Mouse (Mus musculus) limb, embryonic 13.5 days (tissue): ENCODE measurements around the gene A030014E15Rik. TPM values are rescaled to one million over a fixed set of nuclear protein-coding genes. Genes with fewer than 3 reads are reported as not detected.
"Not testable (repeated sequence)": the region's sequence is repeated elsewhere in the genome, so short reads cannot be mapped to it uniquely, and the experiment has no call there.

ENCODE experiments used
- ATAC-seq: fragments of 200-750 bp; cut with Nextera tagmentation; 2 replicates; pipeline ENCODE4 v1.8.0; 2017; ENCODE audit warnings: low read depth, moderate number of reproducible peaks, moderate TSS enrichment; ENCODE audit not compliant: low FRiP score
- H3K27ac ChIP-seq: fragments of 300-500 bp; sonication (generic); 2 replicates; pipeline ENCODE4 v1.5.1; 2015; ENCODE audit warnings: inconsistent platforms, mild to moderate bottlenecking, moderate library complexity
- H3K27me3 ChIP-seq: fragments of 300-500 bp; sonication (generic); 2 replicates; pipeline ENCODE4 v1.6.1; 2015; ENCODE audit warnings: mild to moderate bottlenecking, inconsistent platforms
- H3K36me3 ChIP-seq: fragments of 300-500 bp; sonication (generic); 2 replicates; pipeline ENCODE4 v1.6.1; 2015; ENCODE audit warnings: inconsistent platforms, mild to moderate bottlenecking, moderate library complexity
- H3K4me1 ChIP-seq: fragments of 300-500 bp; sonication (generic); 2 replicates; pipeline ENCODE4 v1.6.1; 2015; ENCODE audit warnings: inconsistent platforms
- H3K4me2 ChIP-seq: fragments of 300-500 bp; sonication (generic); replicated peaks from 2 replicates; pipeline ENCODE4 v1.6.1; 2015; ENCODE audit warnings: inconsistent platforms, mild to moderate bottlenecking, moderate library complexity
- H3K4me3 ChIP-seq: fragments of 300-500 bp; sonication (generic); 2 replicates; pipeline ENCODE4 v1.5.1; 2015; ENCODE audit warnings: moderate library complexity, mild to moderate bottlenecking, inconsistent platforms
- H3K9ac ChIP-seq: fragments of 300-500 bp; sonication (generic); 2 replicates; pipeline ENCODE4 v1.6.1; 2015; ENCODE audit warnings: mild to moderate bottlenecking, inconsistent platforms
- H3K9me3 ChIP-seq: fragments of 300-500 bp; sonication (generic); 2 replicates; pipeline ENCODE4 v1.6.1; 2016; ENCODE audit warnings: inconsistent platforms
- WGBS: fragments of 180-500 bp; shearing (Covaris S2); methylation state at CpG from one replicate; pipeline ENCODE4 v1.1.7; 2015; 5-methylcytosine and 5-hydroxymethylcytosine counted together
- polyA plus RNA-seq: library from polyadenylated mRNA; unstranded; fragments of >200 nt; fragmentation: Nextera tagmentation; extraction: Ambion mirVana; gene quantifications from 2 replicates; pipeline ENCODE4 v1.2.1, GENCODE M21; 2015

Gene A030014E15Rik
- polyA plus RNA-seq, result not detected in 2 replicates

GRCm38 (mm10) chr1:82924650-82925049 lies at the start of gene A030014E15Rik:
Gene A030014E15Rik (plus strand): TSS chr1:82924917.
- Histone ChIP-seq H3K4me2 (no peak within 1 kb of the TSS), H3K9ac (no peak within 1 kb of the TSS), H3K27me3 (no peaks in the 10 kb centered on the region), H3K4me1 (no peaks in the 10 kb centered on the region), H3K27ac (no peak within 1 kb of the TSS), H3K36me3 (no peaks in the 10 kb centered on the region), H3K4me3 (no peak within 1 kb of the TSS), H3K9me3 (no peaks in the 10 kb centered on the region)
- no peak for ATAC-seq
- WGBS, result 55% methylated on average over 2 of the region's 6 CpGs

GRCm38 (mm10) chr1:82879172-82879571 lies 45.5 kb upstream of the A030014E15Rik start:
- WGBS, result 78% methylated on average over 2 of the region's 2 CpGs
- Histone ChIP-seq H3K9me3 (no peaks in the 10 kb centered on the region), H3K27ac (no peak overlapping the region), H3K36me3 (peaks cover 42% of the 10 kb centered on the region), H3K4me2 (no peak overlapping the region), H3K27me3 (no peaks in the 10 kb centered on the region), H3K4me1 (no peaks in the 10 kb centered on the region), H3K9ac (no peak overlapping the region), H3K4me3 (no peak overlapping the region)
- no peak for ATAC-seq

GRCm38 (mm10) chr1:82880196-82880595 lies 44.5 kb upstream of the A030014E15Rik start:
- Histone ChIP-seq H3K27ac (no peak overlapping the region), H3K36me3 (peaks cover 46% of the 10 kb centered on the region), H3K4me1 (no peaks in the 10 kb centered on the region), H3K4me2 (no peak overlapping the region), H3K4me3 (no peak overlapping the region), H3K9ac (no peak overlapping the region), H3K27me3 (no peaks in the 10 kb centered on the region), H3K9me3 (no peaks in the 10 kb centered on the region)
- 86% methylated on average over 8 of the region's 8 CpGs for WGBS
- no peak for ATAC-seq

- Histone ChIP-seq H3K9ac (no peak overlapping the region), H3K27me3 (no peaks in the 10 kb centered on the region), H3K4me1 (no peaks in the 10 kb centered on the region), H3K4me3 (no peak overlapping the region), H3K4me2 (no peak overlapping the region), H3K36me3 (peaks cover 42% of the 10 kb centered on the region), H3K9me3 (no peaks in the 10 kb centered on the region), H3K27ac (no peak overlapping the region)
- WGBS, result 97% methylated on average over 7 of the region's 7 CpGs
- ATAC-seq, result no peak
Measured at GRCm38 (mm10) chr1:82893269-82893668, 31.4 kb upstream of the A030014E15Rik start.

- H3K9ac ChIP-seq, result no peak overlapping the region
- WGBS, result 90% methylated on average over 1 of the region's 1 CpGs
- ATAC-seq, result no peak
Measured at GRCm38 (mm10) chr1:82900567-82900966, 24.1 kb upstream of the A030014E15Rik start.

GRCm38 (mm10) chr1:82901201-82901600 lies 23.5 kb upstream of the A030014E15Rik start:
- ATAC-seq, result no peak
- Histone ChIP-seq H3K4me1 (no peaks in the 10 kb centered on the region), H3K27me3 (no peaks in the 10 kb centered on the region), H3K4me3 (no peak overlapping the region), H3K4me2 (no peak overlapping the region), H3K36me3 (peaks cover 29% of the 10 kb centered on the region), H3K9ac (no peak overlapping the region), H3K27ac (no peak overlapping the region), H3K9me3 (no peaks in the 10 kb centered on the region)
- WGBS, result 92% methylated on average over 3 of the region's 3 CpGs

More at GRCm38 (mm10) chr1:82900567-82900966, 24.1 kb upstream of the A030014E15Rik start:
- no peak overlapping the region for H3K4me3 ChIP-seq
- H3K4me1 ChIP-seq, result no peaks in the 10 kb centered on the region
- H3K27ac ChIP-seq, result no peak overlapping the region
- no peaks in the 10 kb centered on the region for H3K27me3 ChIP-seq
- no peak overlapping the region for H3K4me2 ChIP-seq
- H3K36me3 ChIP-seq, result peaks cover 29% of the 10 kb centered on the region
- H3K9me3 ChIP-seq, result no peaks in the 10 kb centered on the region

GRCm38 (mm10) chr1:82905886-82906285 lies 18.8 kb upstream of the A030014E15Rik start:
- H3K9ac ChIP-seq, result no peak overlapping the region
- no peak overlapping the region for H3K4me3 ChIP-seq
- ATAC-seq, result no peak
- no peak overlapping the region for H3K4me2 ChIP-seq
- no peaks in the 10 kb centered on the region for H3K9me3 ChIP-seq
- no peak overlapping the region for H3K27ac ChIP-seq
- H3K36me3 ChIP-seq, result peaks cover 14% of the 10 kb centered on the region
- H3K27me3 ChIP-seq, result no peaks in the 10 kb centered on the region
- H3K4me1 ChIP-seq, result no peaks in the 10 kb centered on the region
- WGBS, result 86% methylated on average over 3 of the region's 3 CpGs

GRCm38 (mm10) chr1:82913025-82913424 lies 11.7 kb upstream of the A030014E15Rik start, which contains the start of gene A030005L19Rik:
Gene A030005L19Rik (plus strand): TSS chr1:82913325.
- Histone ChIP-seq H3K27me3 (no peaks in the 10 kb centered on the region), H3K4me2 (no peak within 1 kb of the TSS), H3K4me3 (no peak within 1 kb of the TSS), H3K9ac (no peak within 1 kb of the TSS), H3K9me3 (no peaks in the 10 kb centered on the region; the same call in 1 of the 2 replicates), H3K27ac (no peak within 1 kb of the TSS), H3K4me1 (no peaks in the 10 kb centered on the region), H3K36me3 (no peaks in the 10 kb centered on the region)
- no peak for ATAC-seq
- WGBS, result 91% methylated on average over 3 of the region's 3 CpGs

GRCm38 (mm10) chr1:82913434-82913833 lies 11.3 kb upstream of the A030014E15Rik start:
- H3K27ac ChIP-seq, H3K9me3 ChIP-seq: not testable (repeated sequence)
- 89% methylated on average over 5 of the region's 5 CpGs for WGBS

GRCm38 (mm10) chr1:82930558-82930957 lies 5.8 kb downstream of the A030014E15Rik start:
- H3K4me2 ChIP-seq, H3K4me1 ChIP-seq, H3K4me3 ChIP-seq, H3K9ac ChIP-seq, ATAC-seq, H3K27ac ChIP-seq, H3K36me3 ChIP-seq, H3K9me3 ChIP-seq, H3K27me3 ChIP-seq: not testable (repeated sequence)
- 91% methylated on average over 3 of the region's 3 CpGs for WGBS

More at GRCm38 (mm10) chr1:82913434-82913833, 11.3 kb upstream of the A030014E15Rik start:
- not testable (repeated sequence) for H3K9ac ChIP-seq, H3K4me2 ChIP-seq, H3K4me1 ChIP-seq, H3K4me3 ChIP-seq, H3K36me3 ChIP-seq, ATAC-seq, H3K27me3 ChIP-seq

- not testable (repeated sequence) for H3K27ac ChIP-seq, H3K4me3 ChIP-seq, H3K9me3 ChIP-seq, ATAC-seq, H3K9ac ChIP-seq, H3K36me3 ChIP-seq, H3K4me1 ChIP-seq, H3K27me3 ChIP-seq, H3K4me2 ChIP-seq
- WGBS, result no CpG with 5 or more reads among the region's 6 CpGs
Measured at GRCm38 (mm10) chr1:82931326-82931725, 6.6 kb downstream of the A030014E15Rik start, which contains the start of gene Gm6217. Gene Gm6217 (minus strand): TSS chr1:82931399.

GRCm38 (mm10) chr1:82938666-82939065 lies 13.9 kb downstream of the A030014E15Rik start:
- WGBS, result 93% methylated on average over 5 of the region's 5 CpGs

GRCm38 (mm10) chr1:82942505-82942904 lies 17.8 kb downstream of the A030014E15Rik start:
- not testable (repeated sequence) for H3K9me3 ChIP-seq, ATAC-seq, H3K27me3 ChIP-seq

More at GRCm38 (mm10) chr1:82938666-82939065, 13.9 kb downstream of the A030014E15Rik start:
- H3K27me3 ChIP-seq, result no peaks in the 10 kb centered on the region
- no peak overlapping the region for H3K9ac ChIP-seq
- no peak overlapping the region for H3K4me2 ChIP-seq
- H3K36me3 ChIP-seq, result no peaks in the 10 kb centered on the region
- H3K9me3 ChIP-seq, result peaks cover 10% of the 10 kb centered on the region; the same call in 1 of the 2 replicates
- ATAC-seq, result no peak
- H3K4me1 ChIP-seq, result no peaks in the 10 kb centered on the region
- no peak overlapping the region for H3K4me3 ChIP-seq
- H3K27ac ChIP-seq, result no peak overlapping the region

More at GRCm38 (mm10) chr1:82942505-82942904, 17.8 kb downstream of the A030014E15Rik start:
- not testable (repeated sequence) for H3K4me2 ChIP-seq, H3K27ac ChIP-seq, H3K36me3 ChIP-seq, H3K4me3 ChIP-seq, H3K9ac ChIP-seq, H3K4me1 ChIP-seq
- WGBS, result 92% methylated on average over 2 of the region's 2 CpGs
